ENCODE assay signal across 8 mouse cellular contexts in the genomic region with DNA sequence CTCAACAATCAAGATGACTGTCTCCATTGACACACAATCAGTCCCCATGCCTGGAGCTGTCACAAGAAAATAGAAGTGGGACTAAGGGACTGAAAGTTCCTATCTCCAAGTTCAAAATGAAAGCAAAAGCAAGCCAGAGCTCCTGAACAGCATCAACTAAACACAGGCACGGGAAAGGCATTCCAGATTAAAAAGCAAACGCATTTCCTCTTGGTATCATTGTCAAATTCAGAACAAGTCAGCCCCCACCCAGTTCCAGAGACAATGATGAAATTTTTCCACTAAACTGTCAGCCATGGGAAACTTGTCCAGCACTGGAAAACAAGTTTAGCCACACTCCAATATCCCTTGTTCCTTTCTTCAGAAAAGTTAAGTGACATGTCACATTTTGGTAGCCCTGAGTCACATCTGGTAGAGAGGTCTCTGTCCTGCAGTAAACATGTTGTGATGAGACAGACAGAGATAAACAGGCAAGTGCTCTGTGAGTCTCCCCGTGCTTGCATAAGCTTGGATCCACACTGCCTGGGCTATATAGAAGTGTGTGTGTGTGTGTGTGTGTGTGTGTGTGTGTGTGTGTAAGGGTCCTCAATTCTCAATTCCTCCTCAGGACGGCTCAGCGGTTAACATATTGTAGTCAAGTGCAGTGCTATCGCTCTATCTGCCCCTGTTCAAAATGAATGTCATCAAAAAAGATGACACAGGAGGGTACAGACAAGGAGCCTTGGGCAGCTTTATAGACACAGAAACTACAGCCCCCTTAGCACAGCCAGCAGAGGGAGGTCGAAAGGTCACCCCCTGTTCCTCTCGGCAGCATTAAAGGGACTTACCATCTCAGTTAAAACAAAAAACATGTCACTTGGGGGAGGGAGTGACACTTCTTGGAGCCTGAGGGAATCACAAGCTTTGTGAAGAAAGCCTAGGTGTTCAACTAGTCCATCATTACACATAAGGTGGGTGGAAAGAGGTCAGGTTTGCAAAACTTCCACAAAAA. TPM values are rescaled to one million over a fixed set of nuclear protein-coding genes. Genes with fewer than 3 reads are reported as not detected.
A peak's percentile ranks its signal among the peaks of the same experiment; 100 is the strongest.
DNase-seq lines count a peak whose midpoint lies in the region; ATAC-seq and TF ChIP-seq lines count a peak whose summit lies in the region.

No protein-coding gene starts in this region.

- H3K27ac ChIP-seq in kidney, embryonic 16.5 days (ENCODE audit: low read length) = no peak overlapping the region
- H3K27ac ChIP-seq in embryonic facial prominence, embryonic 14.5 days (replicated peaks; ENCODE audit: low read depth, low read length) = 0 out of 2 replicates have a peak overlapping the region, but pooled peaks have one; percentile 64
- H3K27ac ChIP-seq in hindbrain, embryonic 14.5 days = peak overlapping the region; percentile 32; the same call in 1 of the 2 replicates
- H3K27ac ChIP-seq in thymus, adult 2 months (ENCODE audit: control insufficient read depth, insufficient read depth, low read length) = no peak overlapping the region

- no peak for ATAC-seq in kidney, embryonic 16.5 days (ENCODE audit: low FRiP score, low TSS enrichment)
- ATAC-seq in embryonic facial prominence, embryonic 14.5 days (ENCODE audit: low read depth) = no peak
- ATAC-seq in hindbrain, embryonic 14.5 days (ENCODE audit: low FRiP score) = no peak

- H3K27me3 ChIP-seq in kidney, embryonic 16.5 days (ENCODE audit: insufficient read depth, low read length) = no peaks in the 10 kb centered on the region
- H3K27me3 ChIP-seq in embryonic facial prominence, embryonic 14.5 days (replicated peaks; ENCODE audit: control insufficient read depth, insufficient read depth, low read length) = no peaks in the 10 kb centered on the region
- no peaks in the 10 kb centered on the region for H3K27me3 ChIP-seq in hindbrain, embryonic 14.5 days (ENCODE audit: control insufficient read depth, insufficient read depth, low read length)
- no peaks in the 10 kb centered on the region; the same call in 1 of the 2 replicates for H3K27me3 ChIP-seq in thymus, adult 2 months (ENCODE audit: control insufficient read depth, insufficient read depth, low read length)

- TF ChIP-seq POLR2A in thymus, adult 2 months (IDR thresholded peaks at IDR 0.05; ENCODE audit: control insufficient read depth, extremely low read depth, insufficient read depth, low read length, poor library complexity) = no peak

- H3K4me2 ChIP-seq in kidney, embryonic 16.5 days (replicated peaks; ENCODE audit: low read depth, low read length) = peak overlapping the region; percentile 88
- H3K4me2 ChIP-seq in embryonic facial prominence, embryonic 14.5 days (ENCODE audit: low read depth, low read length) = peak overlapping the region; percentile 73
- peak overlapping the region; percentile 93 for H3K4me2 ChIP-seq in hindbrain, embryonic 14.5 days (replicated peaks)

- TF ChIP-seq CTCF in thymus, adult 2 months (IDR thresholded peaks at IDR 0.05; ENCODE audit: borderline replicate concordance, control insufficient read depth, extremely low read depth, insufficient read depth, low read length, poor library complexity) = no peak

- H3K36me3 ChIP-seq in kidney, embryonic 16.5 days (ENCODE audit: insufficient read depth, low read length) = no peaks in the 10 kb centered on the region
- H3K36me3 ChIP-seq in embryonic facial prominence, embryonic 14.5 days (ENCODE audit: control insufficient read depth, insufficient read depth, low read length) = no peaks in the 10 kb centered on the region
- H3K36me3 ChIP-seq in hindbrain, embryonic 14.5 days (replicated peaks; ENCODE audit: control insufficient read depth, insufficient read depth) = no peaks in the 10 kb centered on the region
- no peaks in the 10 kb centered on the region for H3K36me3 ChIP-seq in thymus, adult 2 months (ENCODE audit: control insufficient read depth, insufficient read depth, low read length)

- 54% methylated on average over 8 of the region's 8 CpGs for WGBS in kidney, embryonic 16.5 days
- 52% methylated on average over 7 of the region's 8 CpGs for WGBS in embryonic facial prominence, embryonic 14.5 days
- WGBS in hindbrain, embryonic 14.5 days = 43% methylated on average over 8 of the region's 8 CpGs
- WGBS in thymus, adult 2 months = 87% methylated on average over 8 of the region's 8 CpGs

- no peaks in the 10 kb centered on the region for H3K9me3 ChIP-seq in kidney, embryonic 16.5 days (ENCODE audit: low read length)
- no peaks in the 10 kb centered on the region for H3K9me3 ChIP-seq in embryonic facial prominence, embryonic 14.5 days (ENCODE audit: control insufficient read depth, low read length)
- no peaks in the 10 kb centered on the region for H3K9me3 ChIP-seq in hindbrain, embryonic 14.5 days (ENCODE audit: control insufficient read depth, low read length)

- H3K4me1 ChIP-seq in kidney, embryonic 16.5 days (ENCODE audit: insufficient read depth, low read length) = peaks cover 36% of the 10 kb centered on the region
- H3K4me1 ChIP-seq in embryonic facial prominence, embryonic 14.5 days (ENCODE audit: control insufficient read depth, insufficient read depth, low read length) = peaks cover 34% of the 10 kb centered on the region
- peaks cover 54% of the 10 kb centered on the region for H3K4me1 ChIP-seq in hindbrain, embryonic 14.5 days (replicated peaks; ENCODE audit: control insufficient read depth, insufficient read depth, low read length)
- peaks cover 12% of the 10 kb centered on the region; the same call in 1 of the 2 replicates for H3K4me1 ChIP-seq in thymus, adult 2 months (replicated peaks; ENCODE audit: control insufficient read depth, insufficient read depth, low read length)

- peak overlapping the region; percentile 78 for H3K4me3 ChIP-seq in kidney, embryonic 16.5 days (ENCODE audit: low read length)
- peak overlapping the region; percentile 79 for H3K4me3 ChIP-seq in embryonic facial prominence, embryonic 14.5 days (ENCODE audit: low read depth, low read length)
- H3K4me3 ChIP-seq in hindbrain, embryonic 14.5 days (replicated peaks; ENCODE audit: low read length) = peak overlapping the region; percentile 89
- no peak overlapping the region for H3K4me3 ChIP-seq in thymus, adult 2 months (ENCODE audit: control insufficient read depth, insufficient read depth, low read length)

- DNase-seq in kidney, adult 8-10 months = no peak
- no peak for DNase-seq in embryonic facial prominence, embryonic 14.5 days (ENCODE audit: low spot score)
- DNase-seq in hindbrain, embryonic 14.5 days (ENCODE audit: low spot score) = no peak
- peak; percentile 82 for DNase-seq in lung, postnatal 36 days
- no peak for DNase-seq in ovary, postnatal 14 days (ENCODE audit: low spot score)
- no peak for DNase-seq in Muller cell, postnatal 12 days (ENCODE audit: inconsistent ontology term)
- DNase-seq in thymus, adult 2 months = no peak

- no peak overlapping the region for H3K9ac ChIP-seq in kidney, embryonic 16.5 days (replicated peaks; ENCODE audit: low read length)
- peak overlapping the region; percentile 93 for H3K9ac ChIP-seq in embryonic facial prominence, embryonic 14.5 days (ENCODE audit: low read depth, low read length)
- H3K9ac ChIP-seq in hindbrain, embryonic 14.5 days = peak overlapping the region; percentile 96

RNA-seq across cellular contexts. Expression of gene Tmcc2, which starts 2.0 kb away (rescaled TPM):
- polyA plus RNA-seq in kidney, embryonic 16.5 days (2015; fragmentation: Nextera tagmentation; extraction: Ambion mirVana) = 8.3 and 8.6 TPM in 2 replicates
- polyA plus RNA-seq in embryonic facial prominence, embryonic 14.5 days (2014; fragmentation: Nextera tagmentation; extraction: Ambion mirVana) = 10.2 and 11.6 TPM in 2 replicates
- 31.0 and 33.9 TPM in 2 replicates for polyA plus RNA-seq in hindbrain, embryonic 14.5 days (2014; fragmentation: Nextera tagmentation; extraction: Ambion mirVana)
- polyA plus RNA-seq in thymus, adult 2 months (2012; rRNA removed) = 4.1 and 5.3 TPM in 2 replicates

RNA-seq across cellular contexts. Expression of gene Dstyk, which starts 28.2 kb away (rescaled TPM):
- polyA plus RNA-seq in kidney, embryonic 16.5 days (2015; fragmentation: Nextera tagmentation; extraction: Ambion mirVana) = 16.9 and 18.6 TPM in 2 replicates
- 15.6 and 16.1 TPM in 2 replicates for polyA plus RNA-seq in embryonic facial prominence, embryonic 14.5 days (2014; fragmentation: Nextera tagmentation; extraction: Ambion mirVana)
- 10.0 and 10.4 TPM in 2 replicates for polyA plus RNA-seq in hindbrain, embryonic 14.5 days (2014; fragmentation: Nextera tagmentation; extraction: Ambion mirVana)
- polyA plus RNA-seq in thymus, adult 2 months (2012; rRNA removed) = 6.3 and 6.8 TPM in 2 replicates

Comparison
In these comparisons a context has a peak if more than half of its experiments do, and no peak if none do; other contexts are left out.
1. H3K27ac ChIP-seq: peak in embryonic facial prominence, embryonic 14.5 days (single experiment) and hindbrain, embryonic 14.5 days (single experiment); none in kidney, embryonic 16.5 days (single experiment) and thymus, adult 2 months (single experiment).
2. Peak in every context shown above with its lines, with median percentiles within 50 percentile points of each other: H3K4me2 ChIP-seq.